Mouse (Mus musculus): ENCODE measurements at regions not wholly inside any gene's neighbourhood (a gene's known extent, or its start where the extent isn't known, plus 50 kb on each side); places are given as distances from the start of the nearest gene placed in this dataset.

DNA sequence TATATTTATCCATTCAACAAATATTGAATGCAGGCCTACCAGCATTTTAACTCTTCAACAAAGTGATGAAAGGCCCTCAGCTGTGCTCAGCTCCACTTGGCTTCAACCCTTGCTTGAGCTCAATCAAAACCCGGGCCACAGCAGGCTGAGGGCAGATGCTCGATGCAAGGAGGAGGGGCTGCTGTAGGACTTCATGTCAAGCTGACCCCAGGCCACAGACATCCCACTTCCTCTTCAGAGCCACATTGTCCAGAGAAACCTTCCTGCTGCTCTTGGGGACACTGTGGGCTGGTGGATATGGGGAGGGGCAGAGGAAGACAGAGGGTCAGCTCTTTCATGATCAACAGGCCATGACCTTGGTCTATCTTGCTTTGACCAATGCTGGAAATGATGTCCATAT lies 299.7 kb downstream of the Bcl11a start:
- DNase-seq (ENCODE audit: low read depth, low spot score): no peak

DNA sequence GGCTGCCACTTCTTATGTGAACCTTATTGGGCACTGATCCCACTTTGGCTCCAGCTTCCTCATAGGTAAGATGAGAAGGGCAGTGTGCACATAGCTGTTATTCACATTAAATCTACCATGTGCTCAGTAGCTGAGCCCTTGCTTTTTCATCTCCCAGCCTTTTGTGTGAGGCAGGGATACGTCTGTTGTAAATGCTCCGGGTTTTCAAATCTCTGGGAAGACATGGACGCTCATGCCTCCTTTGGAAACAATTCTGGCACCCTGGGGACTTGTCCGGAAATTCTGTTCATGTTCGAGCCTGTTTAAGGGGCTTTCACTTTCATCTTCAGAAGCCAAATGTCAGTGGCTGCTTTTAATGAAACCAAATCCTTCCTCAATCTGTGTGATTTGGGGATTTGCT lies 312.7 kb downstream of the Bcl11a start:
- no peak for DNase-seq (ENCODE audit: low read depth, low spot score)

DNA sequence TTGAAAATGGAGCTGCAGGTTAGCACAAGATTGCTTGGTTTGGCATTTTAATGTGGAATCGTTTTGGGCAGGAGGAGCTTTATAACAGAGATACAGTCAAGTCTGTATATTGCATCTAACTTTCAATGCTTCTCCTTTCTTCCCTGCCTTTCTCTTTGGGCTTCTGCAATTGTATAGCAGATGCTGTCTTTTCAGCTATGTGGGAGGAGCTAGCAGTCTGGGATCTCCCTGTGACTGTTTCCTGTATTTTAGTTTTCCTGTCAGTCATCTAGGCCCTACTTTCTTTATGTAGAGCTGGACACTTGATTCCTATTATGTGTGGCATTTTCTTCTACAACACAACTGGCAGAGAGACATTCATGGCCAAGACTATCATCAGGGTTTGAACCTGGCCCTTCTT lies 313.5 kb downstream of the Bcl11a start:
- DNase-seq (ENCODE audit: low read depth, low spot score): no peak

DNA sequence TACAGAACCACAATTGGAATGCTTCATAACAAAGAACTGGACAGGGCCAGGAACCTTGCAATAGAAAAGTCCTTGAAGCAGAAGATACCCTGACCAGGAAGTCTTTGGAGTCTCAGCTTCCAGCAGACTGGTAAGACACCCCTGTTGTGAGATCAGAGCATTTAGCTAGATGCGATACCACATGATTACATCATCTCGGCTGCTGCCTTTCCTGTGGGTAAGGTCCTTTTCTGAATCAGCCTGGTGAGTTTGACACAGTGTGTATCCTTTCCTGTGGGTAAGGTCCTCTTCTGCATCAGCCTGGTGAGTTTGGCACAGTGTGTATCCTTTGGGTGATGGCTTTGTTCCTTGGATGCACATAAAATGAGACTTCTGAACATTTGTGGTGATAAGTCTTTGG lies 317.6 kb downstream of the Bcl11a start:
- no peak for DNase-seq (ENCODE audit: low read depth, low spot score)

DNA sequence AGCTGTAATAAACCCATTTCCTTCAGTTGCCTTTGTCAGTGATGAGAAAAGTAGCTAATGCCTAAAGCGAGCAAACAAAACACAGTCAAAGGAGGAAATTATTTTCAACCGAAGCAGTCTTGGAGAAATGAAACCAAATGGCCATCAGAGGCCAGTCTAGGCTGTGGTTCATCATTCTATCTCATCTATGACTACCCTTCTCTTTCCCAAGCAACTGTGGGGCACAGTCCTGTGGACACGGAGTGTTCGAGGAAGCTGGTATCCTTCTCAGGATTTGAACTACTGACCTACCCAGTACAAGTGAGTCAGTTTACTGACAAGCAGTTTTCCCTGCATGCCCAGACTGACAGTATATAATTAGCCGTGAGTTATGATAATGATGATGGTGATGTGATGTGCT lies 319.1 kb downstream of the Bcl11a start:
- DNase-seq (ENCODE audit: low read depth, low spot score): no peak

DNA sequence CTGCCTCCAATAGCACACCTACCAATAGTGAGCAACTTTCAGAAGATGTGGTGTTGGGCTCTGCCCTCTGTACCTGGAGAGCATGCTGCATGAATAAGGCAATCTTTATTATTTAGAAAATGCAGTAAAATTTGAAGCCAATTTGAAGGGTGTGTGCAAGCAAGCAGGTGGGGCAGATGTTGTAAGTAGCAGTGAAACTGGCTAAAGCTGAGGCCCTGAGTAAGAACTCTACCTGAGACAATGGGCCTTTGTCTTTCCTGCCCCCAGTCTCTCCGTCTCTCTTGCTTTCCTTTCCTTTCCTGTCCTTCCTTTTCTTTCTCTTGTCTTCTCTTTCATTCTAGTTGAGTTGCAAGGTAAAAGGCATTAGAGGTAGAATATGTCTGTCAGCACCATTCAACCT lies 319.9 kb downstream of the Bcl11a start:
- DNase-seq (ENCODE audit: low read depth, low spot score): no peak

DNA sequence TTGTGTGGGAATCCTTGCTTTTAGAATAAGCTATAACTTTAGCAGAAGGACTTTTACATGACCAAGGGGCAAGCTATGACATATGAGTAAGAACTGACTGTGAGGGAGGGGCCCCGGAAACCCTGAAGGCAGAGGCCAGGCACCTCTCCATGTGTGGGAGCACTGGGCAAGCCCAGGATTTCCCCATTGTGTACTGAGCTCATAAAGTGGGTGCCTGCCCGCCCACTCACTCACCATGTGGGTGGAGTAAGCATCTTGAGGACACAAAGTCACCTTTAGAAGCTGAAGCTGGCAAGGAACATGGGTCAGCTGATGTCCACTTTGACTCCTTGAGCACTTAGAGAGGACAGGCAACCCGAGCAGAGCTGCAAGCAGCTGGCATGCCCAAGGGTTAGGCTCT lies 323.3 kb downstream of the Bcl11a start:
- no peak for DNase-seq (ENCODE audit: low read depth, low spot score)

DNA sequence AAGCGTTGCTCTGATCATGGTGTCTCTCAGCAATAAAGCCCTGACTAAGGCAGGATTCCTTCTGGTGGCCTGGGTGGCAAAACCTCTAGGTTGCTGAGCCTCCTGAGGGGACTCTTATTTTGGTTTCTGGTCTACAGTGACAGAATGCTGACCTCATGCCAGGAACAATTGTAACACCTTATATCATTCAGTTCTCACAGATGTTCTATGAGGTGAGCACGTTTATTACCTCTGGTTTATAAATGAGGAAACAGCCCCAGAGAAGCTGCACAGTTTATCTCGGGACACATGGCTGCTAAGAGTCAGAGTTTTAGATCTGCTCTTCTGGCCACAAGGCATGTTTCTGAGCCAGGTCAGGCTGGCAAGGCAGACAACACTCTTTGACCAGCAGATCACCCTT lies 324.3 kb downstream of the Bcl11a start:
- no peak for DNase-seq (ENCODE audit: low read depth, low spot score)

DNA sequence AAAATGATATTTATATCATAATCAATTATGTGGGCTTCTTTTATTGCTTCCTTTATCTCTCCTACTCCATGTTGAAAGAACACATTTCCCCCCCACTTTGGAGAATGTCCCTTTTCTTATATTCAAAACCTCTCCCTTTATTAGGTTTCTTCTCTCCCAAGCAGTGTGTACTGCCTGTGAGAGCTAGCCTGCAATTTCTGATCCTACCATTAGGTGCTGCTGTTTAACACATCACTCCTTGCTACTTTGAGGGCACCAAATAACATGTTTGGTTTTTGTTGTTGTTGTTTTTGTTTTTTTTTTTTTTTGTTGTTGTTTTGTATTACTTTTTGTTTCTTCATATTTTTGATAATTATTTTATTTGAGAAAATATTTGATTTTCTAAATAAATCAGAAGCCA lies 336.9 kb downstream of the Bcl11a start:
- peak; percentile 61 for DNase-seq (ENCODE audit: low read depth, low spot score)

DNA sequence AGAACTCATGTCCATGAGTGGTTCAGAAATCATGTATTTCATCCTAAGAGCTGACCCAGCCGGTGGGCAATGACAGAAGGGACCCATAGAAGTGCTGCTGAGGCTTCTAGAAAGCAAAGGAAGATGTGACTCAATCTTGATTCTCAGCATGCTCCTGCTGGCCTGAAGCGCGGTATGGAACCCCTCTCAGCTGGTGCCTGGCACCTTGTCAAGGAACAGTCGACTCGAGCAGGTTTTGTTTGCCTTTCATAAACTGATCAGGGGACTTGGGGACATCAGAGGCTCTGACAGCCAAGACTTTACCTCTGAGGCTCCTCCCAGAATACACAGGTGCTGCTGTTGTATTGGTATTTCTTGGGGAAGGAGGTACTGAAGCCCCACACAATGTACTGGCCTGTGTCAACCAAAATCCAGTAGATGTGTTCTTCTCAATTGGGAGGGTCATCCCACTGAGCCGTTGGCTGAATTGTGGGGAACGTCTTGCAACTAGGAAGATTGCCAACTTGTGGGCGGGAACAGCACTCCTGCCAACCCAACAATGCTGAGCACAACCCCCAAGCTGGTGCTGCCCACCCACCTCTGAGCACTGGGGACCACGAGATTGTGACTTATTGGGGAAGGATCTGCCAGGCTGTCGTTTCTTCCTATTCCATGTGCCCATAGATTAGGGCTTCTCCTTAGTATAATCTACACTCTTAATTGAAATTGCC lies 344.4 kb downstream of the Bcl11a start:
- DNase-seq (ENCODE audit: low read depth, low spot score): no peak

DNA sequence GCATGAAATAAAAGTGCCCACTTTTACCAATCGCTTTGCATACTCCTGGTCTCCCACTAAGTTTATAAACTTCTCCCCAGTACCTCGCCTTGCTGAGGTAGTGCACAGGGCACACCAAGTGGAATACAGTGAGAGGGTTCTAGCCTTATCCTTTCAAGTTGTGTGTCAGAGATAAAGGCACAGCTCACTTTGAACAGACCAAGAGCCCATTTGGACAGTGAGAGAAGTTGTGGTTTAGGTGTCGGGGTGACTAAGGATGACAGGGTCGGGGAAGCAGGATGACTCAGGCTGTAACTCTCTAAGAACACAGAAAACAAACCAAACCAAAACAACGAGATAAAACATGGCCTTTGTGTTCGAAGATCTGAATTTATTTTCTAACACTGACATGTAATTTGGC lies 345.4 kb downstream of the Bcl11a start:
- DNase-seq (ENCODE audit: low read depth, low spot score): no peak

DNA sequence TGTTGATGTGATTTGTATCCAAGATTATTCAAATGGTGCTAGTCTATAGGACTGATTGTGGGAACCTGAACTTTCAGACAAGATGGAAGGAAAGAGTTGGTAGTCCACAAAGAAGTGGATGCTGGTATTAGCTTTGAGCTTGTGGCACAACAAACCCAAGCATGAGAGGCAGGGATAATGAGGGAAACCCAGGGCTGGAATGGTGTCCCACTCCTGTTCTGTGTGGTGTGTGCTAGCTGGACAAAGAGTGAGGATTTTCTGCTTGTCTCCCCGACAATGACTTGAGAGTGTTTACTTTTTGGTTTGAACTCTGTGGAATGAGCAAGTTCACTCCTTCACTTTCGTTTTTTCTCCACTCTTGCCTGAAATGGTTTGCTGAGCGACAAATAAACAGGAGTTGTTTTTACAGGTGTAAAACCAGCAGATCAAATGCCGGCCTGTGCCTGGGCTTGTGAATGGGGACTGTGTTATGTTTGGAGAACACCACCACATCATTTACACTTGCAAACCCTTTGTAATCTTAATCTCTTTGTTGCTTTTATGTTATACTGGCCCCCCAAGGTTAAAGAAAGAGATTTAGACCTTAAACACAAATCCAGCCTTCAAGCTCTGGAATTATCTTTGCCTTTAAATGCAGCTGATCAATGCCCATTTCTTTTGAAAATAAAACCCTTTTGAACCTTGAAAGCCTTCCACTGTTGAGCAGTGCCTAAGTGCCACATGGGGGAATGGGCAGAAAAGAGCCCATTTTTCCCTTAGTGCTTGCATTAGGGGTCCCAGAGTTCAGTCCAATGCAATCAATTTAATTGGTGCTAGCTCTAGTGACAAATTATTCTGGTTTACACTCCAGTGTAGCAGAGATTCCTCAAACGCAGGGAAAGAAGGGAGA lies 349.4 kb downstream of the Bcl11a start:
- no peak for DNase-seq (ENCODE audit: low read depth, low spot score)

DNA sequence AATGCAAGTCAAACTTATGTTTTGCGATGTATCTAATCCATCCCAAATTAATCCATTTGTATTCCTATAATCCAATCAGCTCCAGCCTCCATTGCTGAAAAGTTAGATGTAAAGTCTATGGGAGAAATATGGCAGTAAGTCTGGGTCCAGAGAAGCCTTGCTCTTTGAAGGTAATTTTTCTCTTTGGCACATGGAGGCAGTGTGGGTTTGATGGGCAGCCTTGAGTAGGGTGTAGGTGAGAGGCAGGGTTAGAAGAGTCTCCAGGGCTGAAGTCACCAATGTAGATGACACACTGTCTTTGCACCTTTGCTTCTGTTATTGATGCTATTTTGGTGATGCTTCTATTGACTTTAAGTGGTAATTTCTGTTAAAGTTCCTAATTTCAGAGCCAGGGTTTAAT lies 370.8 kb downstream of the Bcl11a start:
- no peak for DNase-seq (ENCODE audit: low read depth, low spot score)

DNA sequence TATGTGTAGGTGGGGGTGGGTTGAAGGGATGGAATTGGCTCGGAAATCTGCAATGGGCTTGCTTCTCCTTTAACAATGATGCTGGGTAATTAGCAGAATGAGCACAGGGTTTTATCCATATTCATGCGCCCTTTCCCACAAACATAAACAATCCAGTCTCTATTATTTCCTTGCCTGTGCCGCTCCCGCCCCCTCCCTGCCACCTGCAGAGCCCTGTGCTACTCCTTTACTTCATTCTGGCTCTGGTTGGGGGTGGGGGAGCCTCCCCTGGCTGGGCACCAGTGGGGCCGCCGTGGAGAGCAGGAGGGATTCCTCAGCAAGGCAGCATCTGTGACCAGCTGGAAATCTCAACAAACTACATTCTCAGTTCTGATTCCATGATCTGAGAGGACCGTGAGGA lies 374.4 kb downstream of the Bcl11a start:
- no peak for DNase-seq (ENCODE audit: low read depth, low spot score)

DNA sequence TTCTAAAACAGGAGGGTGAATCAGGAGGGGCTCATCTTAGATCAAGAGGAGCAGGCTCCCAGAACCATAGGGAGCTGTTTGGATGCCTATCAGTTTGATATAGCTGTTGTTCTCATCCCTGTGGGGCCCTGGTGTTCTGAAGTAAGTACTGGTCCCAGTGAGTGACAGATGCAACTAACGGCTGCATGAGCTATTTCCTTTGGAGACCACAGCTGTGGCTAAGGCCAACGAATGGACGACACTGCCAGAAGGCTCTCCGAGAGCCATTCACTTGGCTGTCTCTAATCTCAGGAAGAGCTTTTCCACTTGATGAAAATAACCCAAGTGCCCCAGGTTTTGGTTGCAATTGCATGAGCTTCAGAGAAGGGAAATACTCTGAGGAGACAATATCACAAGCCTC lies 386.8 kb downstream of the Bcl11a start:
- no peak for DNase-seq (ENCODE audit: low read depth, low spot score)

DNA sequence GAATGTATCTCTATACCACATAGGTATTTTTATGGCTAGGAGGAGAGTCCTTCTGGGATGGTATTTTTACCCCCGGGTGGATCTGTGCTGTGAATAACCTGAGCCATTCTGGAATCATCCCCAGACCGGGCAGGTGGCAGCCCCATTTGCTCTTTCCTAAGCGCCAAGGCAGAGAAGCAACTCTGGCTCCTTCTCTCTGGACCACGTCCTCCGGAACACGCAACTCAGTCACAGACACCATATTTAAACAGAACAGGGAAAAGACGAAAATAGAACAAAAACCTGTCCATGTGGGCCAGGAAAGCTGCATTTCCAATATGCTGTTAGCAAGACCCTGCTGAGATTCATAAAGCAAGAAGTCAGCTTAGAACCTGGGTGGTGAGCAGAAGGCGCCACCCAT lies 389.6 kb downstream of the Bcl11a start:
- no peak for DNase-seq (ENCODE audit: low read depth, low spot score)

DNA sequence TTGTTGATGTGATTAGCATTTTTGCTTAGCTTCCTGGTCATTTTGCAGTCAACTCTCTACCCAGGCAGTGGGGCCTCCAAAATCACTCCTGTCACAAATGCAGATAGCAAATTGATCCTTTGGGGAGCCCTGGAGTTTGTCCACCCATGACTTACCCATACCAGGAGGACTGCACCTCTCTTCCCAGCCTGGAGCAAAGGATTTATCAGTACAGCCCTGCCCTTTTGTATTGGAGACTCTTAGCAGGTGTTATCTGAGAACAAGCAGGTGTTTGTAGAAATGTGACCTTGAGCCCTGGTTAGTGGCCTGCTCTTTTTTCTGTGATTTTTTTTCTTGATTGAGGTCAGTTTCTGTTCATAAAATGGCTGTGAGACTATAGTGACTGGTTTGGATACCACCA lies 392.6 kb downstream of the Bcl11a start:
- DNase-seq (ENCODE audit: low read depth, low spot score): no peak

DNA sequence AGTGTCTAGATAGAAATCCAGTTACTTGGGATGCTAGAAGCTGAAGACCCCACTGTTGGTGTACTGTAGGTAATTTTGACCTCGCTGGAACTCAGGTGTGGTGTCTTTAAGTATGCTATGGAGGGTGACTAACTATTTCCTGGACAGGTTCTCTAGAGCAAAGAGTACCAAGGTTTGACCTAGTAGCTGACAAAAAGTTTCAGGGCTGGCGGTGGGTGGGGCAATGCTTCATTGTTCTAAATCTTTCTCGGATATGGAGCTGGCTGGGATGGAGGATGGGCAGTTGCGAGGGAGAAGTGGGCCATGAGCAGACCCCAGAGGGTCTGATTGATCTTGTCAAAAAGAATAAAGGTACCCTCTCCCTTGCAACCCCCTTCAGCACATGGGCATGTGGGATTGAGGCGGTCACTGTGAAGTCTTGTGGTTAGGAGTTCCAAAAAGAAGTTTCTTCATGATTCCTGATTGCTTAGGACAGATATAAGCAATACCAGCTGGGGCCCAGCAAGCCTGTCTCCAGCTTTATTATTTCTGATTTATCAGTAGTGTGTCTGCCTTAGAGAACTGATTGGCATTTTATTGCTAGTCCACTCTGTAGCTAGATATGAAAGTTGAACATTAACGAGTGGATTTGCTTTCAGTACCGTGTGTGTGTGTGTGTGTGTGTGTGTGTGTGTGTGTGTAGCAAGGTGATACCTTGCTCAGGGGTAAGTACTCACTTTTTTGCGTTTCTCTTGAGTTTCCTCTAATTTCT lies 394.9 kb downstream of the Bcl11a start:
- no peak for DNase-seq (ENCODE audit: low read depth, low spot score)

DNA sequence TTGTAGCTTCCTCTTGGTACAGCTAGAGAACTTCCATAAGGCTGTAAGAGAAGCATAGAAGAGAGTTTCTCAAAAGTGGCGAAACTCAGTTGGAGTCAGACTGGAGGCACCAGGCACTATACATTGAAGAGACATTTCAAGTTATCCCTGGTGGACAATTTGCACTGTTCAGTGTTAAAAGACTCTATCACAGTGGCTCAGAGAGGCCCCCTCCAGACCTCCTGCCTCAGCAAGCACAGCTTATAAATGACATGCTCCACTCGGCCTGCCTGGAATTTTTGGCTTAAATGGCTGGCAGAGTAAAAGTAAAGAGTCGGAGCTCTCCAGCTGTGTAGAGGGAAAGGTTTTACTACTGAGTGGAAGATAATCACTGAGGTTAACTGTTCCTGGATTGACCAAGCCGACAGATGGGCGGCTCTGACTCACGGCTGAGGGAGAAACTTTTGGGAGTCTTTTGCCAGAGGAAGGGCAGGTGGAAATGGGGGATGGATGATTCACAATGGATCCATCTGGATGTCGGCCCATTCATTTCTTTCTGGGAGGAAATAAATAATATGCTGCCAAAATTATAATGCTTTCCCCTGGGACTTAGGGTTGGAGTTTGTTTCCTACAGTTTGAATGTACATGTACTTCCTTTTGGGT lies 395.6 kb downstream of the Bcl11a start:
- no peak for DNase-seq (ENCODE audit: low read depth, low spot score)

DNA sequence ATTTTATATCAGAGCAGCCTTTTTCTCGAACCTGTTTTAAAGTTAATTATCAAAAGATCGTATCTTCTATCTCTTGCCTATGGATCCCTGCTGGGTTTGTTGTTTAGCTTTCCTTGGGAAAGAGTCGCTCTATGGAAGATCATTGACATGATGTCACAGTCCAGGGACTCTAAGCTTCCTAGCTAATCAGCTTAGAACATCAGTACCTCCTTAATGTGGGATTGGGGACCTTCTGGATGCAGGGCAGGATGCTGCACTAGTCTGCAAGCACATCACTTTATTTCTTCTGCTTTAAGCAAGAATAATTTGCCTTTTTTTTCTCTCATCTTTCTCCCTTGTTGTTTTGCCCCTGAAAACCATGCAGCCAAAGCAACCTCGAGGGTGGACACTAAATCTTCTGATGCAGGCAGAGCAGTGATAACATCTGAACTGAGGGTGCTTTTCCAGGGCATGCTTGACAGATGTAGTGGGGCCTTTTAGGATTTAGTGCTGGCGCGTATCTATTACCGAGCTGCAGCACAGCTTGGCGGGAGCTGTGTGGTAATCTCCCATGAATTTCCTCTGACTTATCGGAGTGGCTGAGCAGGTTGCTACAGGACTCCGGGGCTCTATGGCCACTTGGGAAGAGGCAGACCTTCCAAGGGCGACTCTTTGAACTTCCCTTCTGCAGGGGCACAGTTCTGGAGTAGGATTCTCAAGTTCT lies 425.0 kb downstream of the Bcl11a start:
- no peak for DNase-seq (ENCODE audit: low read depth, low spot score)

DNA sequence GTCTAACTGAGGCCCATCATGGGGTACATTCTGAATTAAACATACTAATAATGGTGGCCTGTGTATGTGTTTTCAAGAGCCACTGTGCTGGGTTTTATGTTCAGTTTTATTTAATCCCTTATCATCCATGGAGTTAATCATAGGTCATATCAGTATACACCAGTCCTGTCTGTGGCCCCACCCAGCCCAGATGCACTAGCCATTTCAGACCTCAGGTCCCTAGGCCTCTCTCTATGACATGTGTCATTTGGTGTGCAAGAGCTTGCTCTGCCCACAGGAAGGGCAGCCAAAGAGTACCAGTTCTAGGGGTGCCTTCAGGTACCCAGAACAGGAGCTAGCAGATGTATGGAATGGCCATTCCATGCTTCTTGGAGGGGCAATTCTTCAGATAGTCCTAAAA lies 437.7 kb downstream of the Bcl11a start:
- DNase-seq (ENCODE audit: low read depth, low spot score): no peak
